Mouse (Mus musculus): ENCODE data around the gene Cpeb3. TPM values are rescaled to one million over a fixed set of nuclear protein-coding genes. Genes with fewer than 3 reads are reported as not detected.

Cpeb3 gene
- polyA plus RNA-seq, 1 experiment from 2014 or later, result 1.2 TPM

GRCm38 (mm10) chr19:37095666-37096330, 112.6 kb downstream of the Cpeb3 start:
- Histone ChIP-seq H3K9ac (ENCODE audit: low read length) (no peak overlapping the region), H3K27me3 (ENCODE audit: control insufficient read depth, insufficient read depth, low read length) (no peaks in the 10 kb centered on the region), H3K4me1 (replicated peaks; ENCODE audit: control insufficient read depth, insufficient read depth) (no peaks in the 10 kb centered on the region), H3K36me3 (ENCODE audit: control insufficient read depth, insufficient read depth, low read length) (no peaks in the 10 kb centered on the region), H3K4me3 (ENCODE audit: low read depth, low read length) (no peak overlapping the region), H3K27ac (replicated peaks) (no peak overlapping the region), H3K9me3 (ENCODE audit: control insufficient read depth, low read length) (no peaks in the 10 kb centered on the region), H3K4me2 (replicated peaks; ENCODE audit: low read depth) (no peak overlapping the region)
- TF ChIP-seq CTCF (IDR thresholded peaks at IDR 0.05; ENCODE audit: low read depth) (no peak), EP300 (optimal IDR thresholded peaks at IDR 0.05) (no peak)
- ATAC-seq (ENCODE audit: low FRiP score, low TSS enrichment) (no peak), DNase-seq (ENCODE audit: low spot score) (no peak)
- WGBS, result 58% methylated on average over 4 of the region's 4 CpGs

- H3K27ac ChIP-seq (replicated peaks), result 0 out of 2 replicates have a peak overlapping the region, but pooled peaks have one; percentile 18
- H3K27me3 ChIP-seq (ENCODE audit: control insufficient read depth, insufficient read depth, low read length), result no peaks in the 10 kb centered on the region
- TF ChIP-seq CTCF (IDR thresholded peaks at IDR 0.05; ENCODE audit: low read depth) (no peak), EP300 (optimal IDR thresholded peaks at IDR 0.05) (no peak)
- no peak overlapping the region for H3K4me3 ChIP-seq (ENCODE audit: low read depth, low read length)
- ATAC-seq (ENCODE audit: low FRiP score, low TSS enrichment) (peak; percentile 60; the same call in 1 of the 2 replicates), DNase-seq (ENCODE audit: low spot score) (no peak)
- H3K9me3 ChIP-seq (ENCODE audit: control insufficient read depth, low read length), result no peaks in the 10 kb centered on the region
- WGBS, result 54% methylated on average over 3 of the region's 3 CpGs
- H3K36me3 ChIP-seq (ENCODE audit: control insufficient read depth, insufficient read depth, low read length), result no peaks in the 10 kb centered on the region
- H3K4me2 ChIP-seq (replicated peaks; ENCODE audit: low read depth), result no peak overlapping the region
- H3K9ac ChIP-seq (ENCODE audit: low read length), result no peak overlapping the region
- H3K4me1 ChIP-seq (replicated peaks; ENCODE audit: control insufficient read depth, insufficient read depth), result no peaks in the 10 kb centered on the region
Observed at GRCm38 (mm10) chr19:37093181-37093580, 115.2 kb downstream of the Cpeb3 start.

GRCm38 (mm10) chr19:37090146-37091061, 118.0 kb downstream of the Cpeb3 start:
- WGBS, result 47% methylated on average over 8 of the region's 8 CpGs
- Histone ChIP-seq H3K4me2 (replicated peaks; ENCODE audit: low read depth) (no peak overlapping the region), H3K9ac (ENCODE audit: low read length) (no peak overlapping the region), H3K36me3 (ENCODE audit: control insufficient read depth, insufficient read depth, low read length) (no peaks in the 10 kb centered on the region), H3K4me3 (ENCODE audit: low read depth, low read length) (no peak overlapping the region), H3K9me3 (ENCODE audit: control insufficient read depth, low read length) (no peaks in the 10 kb centered on the region), H3K27me3 (ENCODE audit: control insufficient read depth, insufficient read depth, low read length) (no peaks in the 10 kb centered on the region), H3K27ac (replicated peaks) (no peak overlapping the region), H3K4me1 (replicated peaks; ENCODE audit: control insufficient read depth, insufficient read depth) (no peaks in the 10 kb centered on the region)
- TF ChIP-seq EP300 (optimal IDR thresholded peaks at IDR 0.05) (no peak), CTCF (IDR thresholded peaks at IDR 0.05; ENCODE audit: low read depth) (no peak)
- no peak for DNase-seq (ENCODE audit: low spot score)
- no peak for ATAC-seq (ENCODE audit: low FRiP score, low TSS enrichment)

GRCm38 (mm10) chr19:37088043-37088748, 120.2 kb downstream of the Cpeb3 start:
- no peak for ATAC-seq (ENCODE audit: low FRiP score, low TSS enrichment)
- Histone ChIP-seq H3K36me3 (ENCODE audit: control insufficient read depth, insufficient read depth, low read length) (no peaks in the 10 kb centered on the region), H3K27ac (replicated peaks) (no peak overlapping the region), H3K27me3 (ENCODE audit: control insufficient read depth, insufficient read depth, low read length) (no peaks in the 10 kb centered on the region), H3K4me3 (ENCODE audit: low read depth, low read length) (no peak overlapping the region), H3K4me1 (replicated peaks; ENCODE audit: control insufficient read depth, insufficient read depth) (no peaks in the 10 kb centered on the region), H3K9me3 (ENCODE audit: control insufficient read depth, low read length) (no peaks in the 10 kb centered on the region), H3K4me2 (replicated peaks; ENCODE audit: low read depth) (no peak overlapping the region), H3K9ac (ENCODE audit: low read length) (no peak overlapping the region)
- 90% methylated on average over 8 of the region's 8 CpGs for WGBS
- TF ChIP-seq CTCF (IDR thresholded peaks at IDR 0.05; ENCODE audit: low read depth), result no peak
- TF ChIP-seq EP300 (optimal IDR thresholded peaks at IDR 0.05), result no peak
- DNase-seq (ENCODE audit: low spot score), result no peak

- no peak overlapping the region for H3K9ac ChIP-seq (ENCODE audit: low read length)
- no peaks in the 10 kb centered on the region for H3K36me3 ChIP-seq (ENCODE audit: control insufficient read depth, insufficient read depth, low read length)
- H3K9me3 ChIP-seq (ENCODE audit: control insufficient read depth, low read length), result no peaks in the 10 kb centered on the region
- H3K27me3 ChIP-seq (ENCODE audit: control insufficient read depth, insufficient read depth, low read length), result no peaks in the 10 kb centered on the region
- DNase-seq (ENCODE audit: low spot score), result no peak
- no peak overlapping the region for H3K27ac ChIP-seq (replicated peaks)
- TF ChIP-seq CTCF (IDR thresholded peaks at IDR 0.05; ENCODE audit: low read depth) (no peak), EP300 (optimal IDR thresholded peaks at IDR 0.05) (no peak)
- no peak overlapping the region for H3K4me2 ChIP-seq (replicated peaks; ENCODE audit: low read depth)
- H3K4me3 ChIP-seq (ENCODE audit: low read depth, low read length), result no peak overlapping the region
- WGBS, result 76% methylated on average over 3 of the region's 3 CpGs
- no peak for ATAC-seq (ENCODE audit: low FRiP score, low TSS enrichment)
- no peaks in the 10 kb centered on the region for H3K4me1 ChIP-seq (replicated peaks; ENCODE audit: control insufficient read depth, insufficient read depth)
Observed at GRCm38 (mm10) chr19:37084546-37084945, 123.9 kb downstream of the Cpeb3 start.
